Mouse (Mus musculus) forebrain, embryonic 11.5 days (tissue): ENCODE data around the gene Wdr66. TPM values are rescaled to one million over a fixed set of nuclear protein-coding genes. Genes with fewer than 3 reads are reported as not detected.

Experiments used
- ATAC-seq: fragments of 200-750 bp; cut with Nextera tagmentation; replicated peaks from 2 replicates; pipeline ENCODE4 v1.8.0; 2017; ENCODE audit warnings: moderate TSS enrichment; ENCODE audit not compliant: low FRiP score
- DNase-seq: peaks from one replicate; pipeline ENCODE4 v3.0.0-alpha.2; 2017; ENCODE audit warnings: low spot score
- H3K27ac ChIP-seq: fragments of 300-500 bp; sonication (generic); 2 replicates; pipeline ENCODE4 v1.5.1; 2014; ENCODE audit warnings: low read depth, low read length
- H3K27me3 ChIP-seq: fragments of 300-500 bp; sonication (generic); 2 replicates; pipeline ENCODE4 v1.6.1; 2014; ENCODE audit warnings: mild to moderate bottlenecking, low read length, mixed read lengths; ENCODE audit not compliant: control insufficient read depth, insufficient read depth
- H3K36me3 ChIP-seq: fragments of 300-500 bp; sonication (generic); 2 replicates; pipeline ENCODE4 v1.6.1; 2014; ENCODE audit warnings: mild to moderate bottlenecking, low read length, moderate library complexity, mixed read lengths; ENCODE audit not compliant: control insufficient read depth, insufficient read depth
- H3K4me1 ChIP-seq: fragments of 300-500 bp; sonication (generic); replicated peaks from 2 replicates; pipeline ENCODE4 v1.6.1; 2014; ENCODE audit warnings: low read length, mixed read lengths; ENCODE audit not compliant: control insufficient read depth, insufficient read depth
- H3K4me2 ChIP-seq: fragments of 300-500 bp; sonication (generic); 2 replicates; pipeline ENCODE4 v1.6.1; 2014; ENCODE audit warnings: low read depth, mild to moderate bottlenecking, low read length, moderate library complexity, mixed read lengths; ENCODE audit not compliant: severe bottlenecking
- H3K4me3 ChIP-seq: fragments of 300-500 bp; sonication (generic); 2 replicates; pipeline ENCODE4 v1.5.1; 2014; ENCODE audit warnings: low read depth, low read length
- H3K9ac ChIP-seq: fragments of 300-500 bp; sonication (generic); 2 replicates; pipeline ENCODE4 v1.6.1; 2014; ENCODE audit warnings: low read length
- H3K9me3 ChIP-seq: fragments of 300-500 bp; sonication (generic); 2 replicates; pipeline ENCODE4 v1.6.1; 2016; ENCODE audit warnings: low read length, mixed read lengths; ENCODE audit not compliant: control insufficient read depth
- WGBS: fragments of 180-500 bp; shearing (Covaris S2); extraction: QIAGEN DNeasy Blood & Tissue Kit; methylation state at CpG from one replicate; pipeline ENCODE4 v1.1.7; 2014; 5-methylcytosine and 5-hydroxymethylcytosine counted together
- polyA plus RNA-seq: library from polyadenylated mRNA; unstranded; fragments of >200 nt; fragmentation: Nextera tagmentation; extraction: Ambion mirVana; gene quantifications from 2 replicates; pipeline ENCODE4 v1.2.1, GENCODE M21; 2014

Gene Wdr66
- polyA plus RNA-seq, 1 experiment from 2014 or later: 1.9 TPM

DNA sequence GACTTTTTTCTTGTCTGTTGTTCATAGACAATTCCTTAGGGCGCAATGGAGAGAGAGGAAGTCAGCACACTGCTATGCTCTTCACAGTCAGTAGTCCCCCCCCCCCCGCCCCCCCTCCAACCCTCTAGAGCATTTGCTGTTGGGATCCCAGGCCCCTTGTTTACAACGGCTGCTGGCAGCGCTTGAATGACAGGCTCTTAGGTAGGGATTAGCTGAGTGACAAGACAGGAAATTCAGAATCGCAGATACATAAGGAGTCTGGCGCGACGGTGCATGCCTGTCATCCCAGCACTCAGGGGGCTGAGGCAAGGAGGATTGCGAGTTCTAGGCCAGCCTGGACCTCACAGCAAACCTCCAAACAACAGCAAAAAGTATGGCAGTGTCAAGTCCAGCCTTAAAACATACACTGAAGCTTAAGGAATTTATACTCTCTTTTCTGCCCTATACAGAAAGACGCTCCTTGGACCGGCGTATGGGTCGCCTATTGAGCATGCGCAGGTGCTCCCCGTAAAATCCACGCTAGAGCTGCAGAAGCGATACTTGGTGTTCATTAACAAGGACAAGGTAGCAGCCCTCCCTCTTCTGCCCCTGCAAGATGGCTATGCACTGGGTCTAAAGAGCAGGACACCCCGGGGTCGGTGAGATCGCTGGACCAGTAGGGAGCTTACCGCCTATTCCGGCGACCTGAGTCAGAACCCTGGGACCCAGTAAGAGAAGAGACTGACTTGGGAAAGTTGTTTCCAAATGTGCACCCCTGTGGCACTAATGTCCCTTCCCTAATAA is 45.3 kb downstream of the Wdr66 start:
- Histone ChIP-seq H3K9ac (no peak overlapping the region), H3K27ac (no peak overlapping the region), H3K27me3 (no peaks in the 10 kb centered on the region; the same call in 1 of the 2 replicates), H3K4me1 (peaks cover 8% of the 10 kb centered on the region), H3K36me3 (no peaks in the 10 kb centered on the region), H3K9me3 (no peaks in the 10 kb centered on the region), H3K4me3 (no peak overlapping the region), H3K4me2 (no peak overlapping the region)
- 65% methylated on average over 23 of the region's 23 CpGs for WGBS
- ATAC-seq (no peak), DNase-seq (no peak)

- Histone ChIP-seq H3K36me3 (no peaks in the 10 kb centered on the region), H3K4me1 (peaks cover 14% of the 10 kb centered on the region), H3K27me3 (no peaks in the 10 kb centered on the region; the same call in 1 of the 2 replicates), H3K27ac (no peak overlapping the region), H3K9ac (no peak overlapping the region), H3K4me2 (no peak overlapping the region), H3K4me3 (no peak overlapping the region), H3K9me3 (no peaks in the 10 kb centered on the region)
- ATAC-seq: no peak
- 78% methylated on average over 7 of the region's 7 CpGs for WGBS
- DNase-seq: no peak
Measured at GRCm38 (mm10) chr5:123297830-123298229, 45.9 kb downstream of the Wdr66 start.

DNA sequence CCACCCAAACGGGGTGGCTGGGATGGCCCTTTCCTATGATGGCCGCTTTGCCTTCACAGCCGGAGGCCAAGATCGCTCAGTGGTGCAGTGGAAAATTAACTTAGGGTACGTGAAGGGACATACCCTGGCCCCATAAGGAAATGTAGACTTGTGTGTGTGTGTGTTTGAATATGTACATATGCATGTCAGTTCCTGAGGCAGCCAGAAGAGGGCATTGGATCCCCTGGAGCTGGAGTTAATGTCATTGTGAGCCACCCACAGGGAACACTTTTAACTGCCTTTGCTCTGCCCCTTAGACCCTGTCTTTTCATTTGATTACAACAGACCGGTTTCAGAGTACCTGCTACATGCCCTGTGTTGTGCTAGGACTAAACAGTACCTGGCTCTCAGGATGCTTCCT is 46.6 kb downstream of the Wdr66 start:
- DNase-seq: no peak
- H3K36me3 ChIP-seq: no peaks in the 10 kb centered on the region
- no peak overlapping the region for H3K27ac ChIP-seq
- H3K4me1 ChIP-seq: peaks cover 14% of the 10 kb centered on the region
- no peak overlapping the region for H3K4me2 ChIP-seq
- H3K27me3 ChIP-seq: no peaks in the 10 kb centered on the region; the same call in 1 of the 2 replicates
- ATAC-seq: no peak
- 89% methylated on average over 6 of the region's 6 CpGs for WGBS
- H3K4me3 ChIP-seq: no peak overlapping the region
- H3K9me3 ChIP-seq: no peaks in the 10 kb centered on the region
- H3K9ac ChIP-seq: no peak overlapping the region

- no peak for DNase-seq
- no peak overlapping the region for H3K27ac ChIP-seq
- no peak for ATAC-seq
- no peaks in the 10 kb centered on the region for H3K9me3 ChIP-seq
- peaks cover 14% of the 10 kb centered on the region for H3K4me1 ChIP-seq
- no peak overlapping the region for H3K4me3 ChIP-seq
- 73% methylated on average over 8 of the region's 8 CpGs for WGBS
- no peak overlapping the region for H3K9ac ChIP-seq
- no peak overlapping the region for H3K4me2 ChIP-seq
- H3K36me3 ChIP-seq: no peaks in the 10 kb centered on the region
- no peaks in the 10 kb centered on the region; the same call in 1 of the 2 replicates for H3K27me3 ChIP-seq
Measured at GRCm38 (mm10) chr5:123300496-123301034, 48.7 kb downstream of the Wdr66 start.

DNA sequence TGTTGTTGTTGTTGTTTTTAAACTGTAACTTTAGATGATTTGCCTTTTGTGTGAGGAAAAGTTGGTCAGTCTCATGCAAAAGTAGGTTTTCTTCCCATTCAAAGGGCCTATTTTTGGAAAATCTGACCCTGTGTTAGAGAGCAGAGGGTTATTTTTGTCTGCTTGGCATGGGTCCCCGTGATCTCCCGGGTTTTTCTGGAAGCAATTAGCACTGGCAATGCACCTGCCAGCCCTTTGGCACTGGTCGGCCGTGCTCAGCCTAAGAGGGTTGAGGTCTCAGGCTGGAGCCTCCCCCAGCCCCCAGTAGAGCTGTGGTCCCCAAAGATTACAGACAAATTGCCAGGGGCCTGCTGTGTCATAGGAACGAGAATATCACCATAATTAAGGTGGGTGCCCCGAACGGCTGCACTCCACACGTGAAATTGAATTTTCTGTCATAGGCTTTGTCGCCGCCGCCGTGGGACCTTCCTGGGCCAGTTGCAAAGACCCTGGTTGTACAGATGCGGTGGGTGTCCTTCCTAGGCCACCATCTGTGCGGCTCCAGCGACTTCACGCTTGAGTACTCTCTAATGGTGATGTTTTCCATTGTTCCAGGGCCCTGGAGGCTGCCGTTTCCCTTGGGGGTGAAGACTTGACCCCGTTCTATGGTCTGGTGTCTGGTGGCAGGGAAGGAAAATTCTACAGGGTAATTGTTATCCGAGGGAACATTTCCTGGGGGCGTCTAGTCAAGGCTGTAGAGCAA is 50.0 kb downstream of the Wdr66 start:
- 0 out of 2 replicates have a peak overlapping the region, but pooled peaks have one; percentile 8 for H3K4me2 ChIP-seq
- peaks cover 14% of the 10 kb centered on the region for H3K4me1 ChIP-seq
- no peaks in the 10 kb centered on the region for H3K36me3 ChIP-seq
- 31% methylated on average over 20 of the region's 20 CpGs for WGBS
- peak overlapping the region; percentile 3; the same call in 1 of the 2 replicates for H3K27ac ChIP-seq
- peak; percentile 78; the same call in 1 of the 2 replicates for ATAC-seq
- H3K9me3 ChIP-seq: no peaks in the 10 kb centered on the region
- H3K27me3 ChIP-seq: no peaks in the 10 kb centered on the region; the same call in 1 of the 2 replicates
- DNase-seq: peak; percentile 69
- no peak overlapping the region for H3K4me3 ChIP-seq
- no peak overlapping the region for H3K9ac ChIP-seq

DNA sequence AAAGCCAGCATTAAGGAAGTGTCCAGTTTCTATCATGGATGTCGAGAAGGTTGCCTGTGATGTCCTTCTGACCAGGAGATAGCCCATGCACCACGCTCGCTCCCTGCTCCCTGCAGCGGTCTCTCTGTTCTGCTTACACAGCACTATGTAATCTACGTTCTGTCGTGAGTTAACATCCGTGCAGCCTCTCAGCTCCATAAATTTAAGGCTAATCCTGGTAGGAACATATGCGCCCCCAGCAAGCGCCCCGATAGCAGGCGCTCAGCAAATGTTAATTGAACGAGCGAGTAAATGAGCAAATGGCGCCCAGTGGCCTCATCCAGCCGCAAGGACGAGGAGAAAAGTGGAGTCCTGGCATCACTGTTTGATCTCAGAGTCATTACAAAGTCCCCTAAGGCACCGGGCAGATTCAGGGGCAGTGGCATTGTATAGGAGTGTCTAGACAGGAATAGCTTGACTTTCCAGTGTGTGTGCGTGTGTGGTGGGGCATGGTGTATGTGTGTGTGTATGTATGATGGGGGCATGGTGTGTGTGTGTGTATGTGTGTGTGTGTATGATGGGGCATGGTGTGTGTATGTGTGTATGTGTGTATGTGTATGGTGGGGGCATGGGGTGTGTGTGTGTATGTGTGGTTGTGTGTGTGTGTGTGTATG is 55.9 kb downstream of the Wdr66 start:
- no peaks in the 10 kb centered on the region for H3K36me3 ChIP-seq
- no peak for ATAC-seq
- H3K4me2 ChIP-seq: no peak overlapping the region
- no peak overlapping the region for H3K4me3 ChIP-seq
- WGBS: 82% methylated on average over 18 of the region's 18 CpGs
- no peak overlapping the region for H3K27ac ChIP-seq
- no peaks in the 10 kb centered on the region for H3K27me3 ChIP-seq
- no peak for DNase-seq
- no peaks in the 10 kb centered on the region for H3K9me3 ChIP-seq
- no peaks in the 10 kb centered on the region for H3K4me1 ChIP-seq
- H3K9ac ChIP-seq: no peak overlapping the region

DNA sequence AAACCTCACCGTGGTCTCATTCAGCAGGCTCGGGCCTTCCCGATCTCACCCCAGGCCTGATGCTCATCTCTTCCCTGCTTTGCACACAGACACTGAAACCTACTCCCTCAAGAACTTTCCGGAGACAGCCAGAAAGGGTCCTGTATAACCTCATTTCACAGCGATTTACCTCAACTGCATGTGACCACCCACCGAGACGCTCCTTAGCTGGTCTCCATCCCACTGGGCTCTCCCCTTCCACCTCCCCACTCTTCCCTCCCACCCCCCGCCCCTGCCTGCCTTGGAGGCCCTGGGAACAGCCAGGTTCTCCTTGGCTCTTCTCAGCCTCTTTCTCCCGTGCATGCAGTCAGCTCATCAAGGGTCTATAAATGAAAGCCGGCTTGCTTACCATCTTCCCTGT is 57.9 kb downstream of the Wdr66 start:
- no peak overlapping the region for H3K4me3 ChIP-seq
- H3K4me1 ChIP-seq: no peaks in the 10 kb centered on the region
- H3K27ac ChIP-seq: no peak overlapping the region
- no peaks in the 10 kb centered on the region for H3K9me3 ChIP-seq
- DNase-seq (no peak), ATAC-seq (no peak)
- H3K9ac ChIP-seq: no peak overlapping the region
- 49% methylated on average over 10 of the region's 10 CpGs for WGBS
- no peak overlapping the region for H3K4me2 ChIP-seq
- no peaks in the 10 kb centered on the region for H3K36me3 ChIP-seq
- H3K27me3 ChIP-seq: no peaks in the 10 kb centered on the region

GRCm38 (mm10) chr5:123310221-123310620 is 58.3 kb downstream of the Wdr66 start:
- no peak for DNase-seq
- Histone ChIP-seq H3K4me3 (no peak overlapping the region), H3K27ac (no peak overlapping the region), H3K4me1 (no peaks in the 10 kb centered on the region), H3K9me3 (no peaks in the 10 kb centered on the region), H3K9ac (no peak overlapping the region), H3K36me3 (no peaks in the 10 kb centered on the region), H3K27me3 (no peaks in the 10 kb centered on the region), H3K4me2 (no peak overlapping the region)
- no peak for ATAC-seq
- 66% methylated on average over 7 of the region's 7 CpGs for WGBS
